Mouse (Mus musculus) heart, adult 2 months (tissue): ENCODE data around the gene Hamp.

ENCODE experiments used
- CTCF ChIP-seq: fragments of 200-600 bp; IDR thresholded peaks from 2 replicates; pipeline ENCODE4 v1.8.1; 2022; ENCODE audit warnings: antibody characterized with exemption, mild to moderate bottlenecking, moderate library complexity
- POLR2A ChIP-seq: fragments of 200-500 bp; IDR thresholded peaks from 2 replicates; pipeline ENCODE4 v1.6.1; 2011; ENCODE audit warnings: mild to moderate bottlenecking, low read depth, low read length, control low read depth; ENCODE audit not compliant: insufficient read depth

- no peak for TF ChIP-seq CTCF
- TF ChIP-seq POLR2A: no peak
Observed at GRCm38 (mm10) chr7:30892515-30892914, 51.3 kb downstream of the Hamp start.
